9 mouse cellular contexts compared by ENCODE assay signal in genomic region chr8:57314216-57314615, GRCm38 (mm10). TPM values are rescaled to one million over a fixed set of nuclear protein-coding genes. Genes with fewer than 3 reads are reported as not detected.
A peak's percentile ranks its signal among the peaks of the same experiment; 100 is the strongest.
DNase-seq lines count a peak whose midpoint lies in the region; ATAC-seq and TF ChIP-seq lines count a peak whose summit lies in the region.
"Had no signal": no experiment of that assay in that cellular context is flagged by ENCODE, and none has a peak within 500 bp of the region (broad histone marks: within the 10 kb centered on the region; RNA-seq: fewer than 3 reads in every experiment).

No protein-coding gene starts in this region.

- no peaks in the 10 kb centered on the region for H3K9me3 ChIP-seq in hindbrain, embryonic 10.5 days
- H3K9me3 ChIP-seq in hindbrain, embryonic 16.5 days (ENCODE audit: control insufficient read depth, low read length) = no peaks in the 10 kb centered on the region
- no peaks in the 10 kb centered on the region for H3K9me3 ChIP-seq in heart, embryonic 15.5 days (replicated peaks)

- peaks cover 11% of the 10 kb centered on the region for H3K4me1 ChIP-seq in hindbrain, embryonic 10.5 days (replicated peaks)
- no peaks in the 10 kb centered on the region for H3K4me1 ChIP-seq in hindbrain, embryonic 16.5 days (ENCODE audit: control insufficient read depth, insufficient read depth, low read depth, low read length)
- H3K4me1 ChIP-seq in testis, adult 2 months (ENCODE audit: control insufficient read depth, insufficient read depth, low read length) = peaks cover 6% of the 10 kb centered on the region
- H3K4me1 ChIP-seq in heart, embryonic 15.5 days (replicated peaks) = peaks cover 9% of the 10 kb centered on the region; the same call in 1 of the 2 replicates

- peak; percentile 52 for DNase-seq in hindbrain, embryonic 10.5 days (ENCODE audit: low spot score)
- no peak for DNase-seq in testis, postnatal 14 days (ENCODE audit: low spot score)
- DNase-seq in urinary bladder, adult 2 months (ENCODE audit: low spot score) = no peak
- DNase-seq in right cerebral cortex, postnatal 10 days (ENCODE audit: low spot score in 2 of 2) = no peak
- DNase-seq in spleen, postnatal 36 days (ENCODE audit: low spot score in 2 of 2) = no peak

- H3K4me2 ChIP-seq in hindbrain, embryonic 16.5 days (ENCODE audit: low read length) = no peak overlapping the region
- H3K4me2 ChIP-seq in heart, embryonic 15.5 days = peak overlapping the region; percentile 81

- H3K27me3 ChIP-seq in hindbrain, embryonic 10.5 days (ENCODE audit: insufficient read depth, poor library complexity, severe bottlenecking) = peaks cover 100% of the 10 kb centered on the region
- peaks cover 61% of the 10 kb centered on the region for H3K27me3 ChIP-seq in hindbrain, embryonic 16.5 days (replicated peaks; ENCODE audit: control insufficient read depth, insufficient read depth, low read length)
- 0 out of 2 replicates have a peak, but pooled peaks cover 3% of the 10 kb centered on the region for H3K27me3 ChIP-seq in testis, adult 2 months (ENCODE audit: control insufficient read depth, insufficient read depth, low read length)
- H3K27me3 ChIP-seq in heart, embryonic 15.5 days = no peaks in the 10 kb centered on the region

- no peak for ATAC-seq in hindbrain, embryonic 16.5 days
- no peak for ATAC-seq in heart, embryonic 15.5 days (replicated peaks; ENCODE audit: insufficient number of reproducible peaks, insufficient read depth, low FRiP score, low read depth)

- H3K9ac ChIP-seq in hindbrain, embryonic 16.5 days (ENCODE audit: low read depth, low read length) = no peak overlapping the region
- peak overlapping the region; percentile 24; the same call in 1 of the 2 replicates for H3K9ac ChIP-seq in heart, embryonic 15.5 days

- no peak overlapping the region for H3K27ac ChIP-seq in hindbrain, embryonic 10.5 days
- no peak overlapping the region for H3K27ac ChIP-seq in hindbrain, embryonic 16.5 days (ENCODE audit: low read depth, low read length)
- no peak overlapping the region for H3K27ac ChIP-seq in testis, adult 2 months (ENCODE audit: control insufficient read depth, insufficient read depth, low read depth, low read length)
- H3K27ac ChIP-seq in heart, embryonic 15.5 days = peak overlapping the region; percentile 67
- H3K27ac ChIP-seq: macrophage had no signal

- H3K36me3 ChIP-seq in hindbrain, embryonic 10.5 days = no peaks in the 10 kb centered on the region
- no peaks in the 10 kb centered on the region for H3K36me3 ChIP-seq in hindbrain, embryonic 16.5 days (ENCODE audit: control insufficient read depth, insufficient read depth, low read length)
- no peaks in the 10 kb centered on the region for H3K36me3 ChIP-seq in testis, adult 2 months (ENCODE audit: control insufficient read depth, insufficient read depth, low read length)
- no peaks in the 10 kb centered on the region for H3K36me3 ChIP-seq in heart, embryonic 15.5 days

- 0 out of 2 replicates have a peak, but pooled peaks have one; percentile 4 for TF ChIP-seq CTCF in testis, adult 2 months (IDR thresholded peaks at IDR 0.05; ENCODE audit: control insufficient read depth, insufficient read depth, insufficient replicate concordance, low read depth, low read length)

- TF ChIP-seq POLR2A in testis, adult 2 months (IDR thresholded peaks at IDR 0.05; ENCODE audit: control insufficient read depth, low read depth, low read length) = no peak

- under 1% methylated on average over 10 of the region's 10 CpGs for WGBS in hindbrain, embryonic 10.5 days
- 2% methylated on average over 10 of the region's 10 CpGs for WGBS in hindbrain, embryonic 16.5 days
- WGBS in heart, embryonic 15.5 days = 4% methylated on average over 10 of the region's 10 CpGs

- no peak overlapping the region for H3K4me3 ChIP-seq in hindbrain, embryonic 10.5 days
- H3K4me3 ChIP-seq in hindbrain, embryonic 16.5 days (ENCODE audit: low read length) = no peak overlapping the region
- H3K4me3 ChIP-seq in testis, adult 2 months (ENCODE audit: control insufficient read depth, low read depth, low read length) = no peak overlapping the region
- H3K4me3 ChIP-seq in heart, embryonic 15.5 days = peak overlapping the region; percentile 5; the same call in 1 of the 2 replicates

RNA-seq across cellular contexts. Expression of gene Hand2, which starts 6.6 kb away (rescaled TPM):
- 0.20 TPM in 1 of 2 replicates, not detected in the other for polyA plus RNA-seq in hindbrain, embryonic 10.5 days (2016; fragmentation: Nextera tagmentation; extraction: Ambion mirVana)
- not detected in 2 replicates for polyA plus RNA-seq in hindbrain, embryonic 16.5 days (2015; fragmentation: Nextera tagmentation; extraction: Ambion mirVana)
- polyA plus RNA-seq in testis, adult 2 months (2012; rRNA removed) = 0.05 TPM in 2 replicates
- polyA plus RNA-seq in heart, embryonic 15.5 days (2015; fragmentation: Nextera tagmentation; extraction: Ambion mirVana) = 8.7 and 11.8 TPM in 2 replicates
- 32.1 and 34.9 TPM in 2 replicates for polyA plus RNA-seq in urinary bladder, adult 2 months (2012; rRNA removed)
- polyA plus RNA-seq: macrophage had no signal
